Mouse (Mus musculus) testis, adult 2 months (tissue): ENCODE measurements around the gene Actn2.

Experiments
- CTCF ChIP-seq: fragments of 200-500 bp; IDR thresholded peaks from 2 replicates; pipeline ENCODE4 v1.5.1; 2012; ENCODE audit warnings: low read depth, mild to moderate bottlenecking, inconsistent platforms, low read length, moderate library complexity; ENCODE audit not compliant: control insufficient read depth, insufficient read depth, insufficient replicate concordance
- POLR2A ChIP-seq: fragments of 200-500 bp; IDR thresholded peaks from 2 replicates; pipeline ENCODE4 v1.6.1; 2012; ENCODE audit warnings: low read depth, mild to moderate bottlenecking, inconsistent platforms, low read length, moderate library complexity; ENCODE audit not compliant: control insufficient read depth

- TF ChIP-seq POLR2A, result peak; percentile 45; the same call in 1 of the 2 replicates
- TF ChIP-seq CTCF, result peak; percentile 21; the same call in 1 of the 2 replicates
Measured at GRCm38 (mm10) chr13:12340183-12340975, at the start of gene Actn2.
